Comparison of ENCODE assay signal across 8 mouse cellular contexts in genomic region chr10:75182151-75182774, GRCm38 (mm10). TPM values are rescaled to one million over a fixed set of nuclear protein-coding genes. Genes with fewer than 3 reads are reported as not detected.
DNase-seq lines count a peak whose midpoint lies in the region; ATAC-seq and TF ChIP-seq lines count a peak whose summit lies in the region.

No protein-coding gene starts in this region.

- no peak overlapping the region for H3K27ac ChIP-seq in forebrain, embryonic 15.5 days (replicated peaks)
- H3K27ac ChIP-seq in hindbrain, embryonic 16.5 days (ENCODE audit: low read depth, low read length): peak overlapping the region; percentile 12; the same call in 1 of the 2 replicates
- no peak overlapping the region for H3K27ac ChIP-seq in left cerebral cortex, adult 2 months

- no peak overlapping the region for H3K9ac ChIP-seq in forebrain, embryonic 15.5 days (replicated peaks)
- H3K9ac ChIP-seq in hindbrain, embryonic 16.5 days (ENCODE audit: low read depth, low read length): no peak overlapping the region

- no peaks in the 10 kb centered on the region for H3K27me3 ChIP-seq in forebrain, embryonic 15.5 days
- no peaks in the 10 kb centered on the region for H3K27me3 ChIP-seq in hindbrain, embryonic 16.5 days (replicated peaks; ENCODE audit: control insufficient read depth, insufficient read depth, low read length)

- DNase-seq in Muller cell, postnatal 12 days (ENCODE audit: inconsistent ontology term): peak; percentile 60
- DNase-seq in left cerebral cortex, adult 2 months (ENCODE audit: extremely low spot score in 1 of 2, low spot score in 2 of 2): peak; percentile 73 to 78
- DNase-seq in right cerebral cortex, postnatal 25 days: peak; percentile 68
- peak; percentile 65 to 76 for DNase-seq in urinary bladder, postnatal 36 days (ENCODE audit: low spot score in 2 of 2)

- no peak overlapping the region for H3K4me3 ChIP-seq in forebrain, embryonic 15.5 days
- H3K4me3 ChIP-seq in hindbrain, embryonic 16.5 days (ENCODE audit: low read length): no peak overlapping the region
- no peak overlapping the region for H3K4me3 ChIP-seq in left cerebral cortex, adult 2 months

- no peak overlapping the region for H3K4me2 ChIP-seq in forebrain, embryonic 15.5 days (replicated peaks)
- H3K4me2 ChIP-seq in hindbrain, embryonic 16.5 days (ENCODE audit: low read length): no peak overlapping the region

- 38% methylated on average over 14 of the region's 14 CpGs for WGBS in forebrain, embryonic 15.5 days
- 38% methylated on average over 14 of the region's 14 CpGs for WGBS in hindbrain, embryonic 16.5 days

- peaks cover 67% of the 10 kb centered on the region for H3K36me3 ChIP-seq in forebrain, embryonic 15.5 days
- H3K36me3 ChIP-seq in hindbrain, embryonic 16.5 days (ENCODE audit: control insufficient read depth, insufficient read depth, low read length): peaks cover 32% of the 10 kb centered on the region

- TF ChIP-seq CTCF in left cerebral cortex, adult 2 months (IDR thresholded peaks at IDR 0.05): peak; percentile 97

- ATAC-seq in cerebellum, adult (ENCODE audit: insufficient number of reproducible peaks, low FRiP score, low TSS enrichment): peak; percentile 60; the same call in 1 of the 2 replicates
- ATAC-seq in forebrain, embryonic 15.5 days (replicated peaks): peak; percentile 67
- peak; percentile 66 for ATAC-seq in hindbrain, embryonic 16.5 days
- peak; percentile 85 for ATAC-seq in megakaryocyte-erythroid progenitor cell, adult 5-6 weeks (replicated peaks; ENCODE audit: low FRiP score, low TSS enrichment, poor library complexity, severe bottlenecking)

- H3K4me1 ChIP-seq in forebrain, embryonic 15.5 days: no peaks in the 10 kb centered on the region
- no peaks in the 10 kb centered on the region for H3K4me1 ChIP-seq in hindbrain, embryonic 16.5 days (ENCODE audit: control insufficient read depth, insufficient read depth, low read depth, low read length)

- intact Hi-C loops in left cerebral cortex, adult 2 months (cut with DNase I): loop anchor here (1.0 to 10.0 kb wide), 4 partner anchors 69 to 773 kb away; partner anchors contain the start of gene Gm5134

- no peaks in the 10 kb centered on the region for H3K9me3 ChIP-seq in forebrain, embryonic 15.5 days
- no peaks in the 10 kb centered on the region for H3K9me3 ChIP-seq in hindbrain, embryonic 16.5 days (ENCODE audit: control insufficient read depth, low read length)

RNA-seq across cellular contexts. Expression of gene Specc1l, which starts 29.6 kb away (rescaled TPM):
- polyA plus RNA-seq in forebrain, embryonic 15.5 days (2015; fragmentation: Nextera tagmentation; extraction: Ambion mirVana): 42.8 and 44.7 TPM in 2 replicates
- 24.7 and 29.6 TPM in 2 replicates for polyA plus RNA-seq in hindbrain, embryonic 16.5 days (2015; fragmentation: Nextera tagmentation; extraction: Ambion mirVana)
- 10 to 100 TPM; 42.9 to 46.4 TPM for total RNA-seq in left cerebral cortex, adult 2 months (2021)
- total RNA-seq in megakaryocyte-erythroid progenitor cell, adult 5-6 weeks (2014; fragmentation: Nextera tagmentation): 25.5 and 30.8 TPM in 2 replicates
- 36.3 and 37.2 TPM in 2 replicates for total RNA-seq in megakaryocyte-erythroid progenitor cell, adult 5-6 weeks (2017)
